Mouse (Mus musculus): ENCODE data around the gene Pcgf2.

GRCm38 (mm10) chr11:97728730-97729129 is 28.4 kb upstream of the Pcgf2 start:
- no peak for TF ChIP-seq ZMIZ1 (IDR thresholded peaks at IDR 0.05; ENCODE audit: low read depth, low read length)
- TF ChIP-seq POLR2AphosphoS2 (IDR thresholded peaks at IDR 0.05; ENCODE audit: low read depth, low read length): no peak
- TF ChIP-seq NELFE (IDR thresholded peaks at IDR 0.05; ENCODE audit: low read depth, low read length): no peak

Measured in CH12.LX (cell line).